Mouse (Mus musculus): ENCODE results near the gene Phf14.

DNA sequence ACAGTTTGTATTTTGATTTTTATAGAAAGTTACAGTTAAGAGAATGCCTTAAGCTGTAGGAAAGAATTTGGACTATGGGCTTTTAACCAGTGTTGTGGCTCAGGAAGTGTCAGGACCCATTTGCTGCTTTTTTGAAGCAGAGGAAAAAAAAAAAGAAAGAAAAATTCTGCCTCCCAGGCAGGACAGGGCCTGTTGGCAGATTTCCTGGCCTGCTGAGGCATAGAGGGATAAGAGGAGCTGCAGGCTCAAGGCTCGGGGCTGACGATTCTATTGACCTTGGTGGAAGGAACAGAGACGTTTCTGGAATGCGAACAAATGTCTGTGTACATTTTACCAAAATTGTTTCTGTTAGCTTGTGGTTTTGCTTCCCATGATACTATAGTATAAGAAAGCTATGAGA is 91.0 kb downstream of the Phf14 start:
- TF ChIP-seq POLR2A (IDR thresholded peaks at IDR 0.05; ENCODE audit: low read depth, low read length) (no peak), CTCF (IDR thresholded peaks at IDR 0.05; ENCODE audit: borderline replicate concordance, insufficient read depth, low read length) (no peak)

Measured in embryonic fibroblast, embryonic 13.5 days (primary cell).